Mouse (Mus musculus) liver, adult 2 months (tissue): ENCODE results near the gene Slx4. TPM values are rescaled to one million over a fixed set of nuclear protein-coding genes. Genes with fewer than 3 reads are reported as not detected.
A peak's percentile ranks its signal among the peaks of the same experiment; 100 is the strongest.

Experiments
- DNase-seq: peaks from one replicate; pipeline ENCODE4 v3.0.0-alpha.2; 2011; ENCODE audit warnings: low read depth, low spot score; ENCODE audit errors: extremely low read depth
- H3K27ac ChIP-seq: fragments of 200-500 bp; replicated peaks from 2 replicates; pipeline ENCODE4 v1.5.1; 2012; ENCODE audit warnings: low read depth, mild to moderate bottlenecking, control low read depth, inconsistent platforms, low read length; ENCODE audit not compliant: insufficient read depth
- H3K27me3 ChIP-seq: fragments of 200-500 bp; 2 replicates; pipeline ENCODE4 v1.6.1; 2012; ENCODE audit warnings: mild to moderate bottlenecking, moderate library complexity, low read length, inconsistent platforms; ENCODE audit not compliant: control insufficient read depth, insufficient read depth
- H3K36me3 ChIP-seq: fragments of 200-500 bp; 2 replicates; pipeline ENCODE4 v1.6.1; 2012; ENCODE audit warnings: low read length, inconsistent platforms; ENCODE audit not compliant: control insufficient read depth, insufficient read depth
- H3K4me1 ChIP-seq: fragments of 200-500 bp; 2 replicates; pipeline ENCODE4 v1.6.1; 2011; ENCODE audit warnings: low read length; ENCODE audit not compliant: control insufficient read depth, insufficient read depth
- H3K4me3 ChIP-seq: fragments of 200-500 bp; 2 replicates; pipeline ENCODE4 v1.5.1; 2011; ENCODE audit warnings: low read depth, mild to moderate bottlenecking, control low read depth, low read length, moderate library complexity; ENCODE audit not compliant: insufficient read depth
- H3K79me2 ChIP-seq: fragments of 200-500 bp; 2 replicates; pipeline ENCODE4 v1.6.1; 2012; ENCODE audit warnings: inconsistent platforms, mild to moderate bottlenecking, low read length, moderate library complexity; ENCODE audit not compliant: control insufficient read depth, insufficient read depth
- H3K9ac ChIP-seq: fragments of 200-500 bp; 2 replicates; pipeline ENCODE4 v1.6.1; 2012; ENCODE audit warnings: low read depth, mild to moderate bottlenecking, control low read depth, inconsistent platforms, low read length
- CTCF ChIP-seq: fragments of 200-500 bp; IDR thresholded peaks from 2 replicates; pipeline ENCODE4 v1.5.1; 2011; ENCODE audit warnings: low read depth, low read length, control low read depth
- POLR2A ChIP-seq: fragments of 200-500 bp; IDR thresholded peaks from 2 replicates; pipeline ENCODE4 v1.6.1; 2011; ENCODE audit warnings: low read length, control low read depth; ENCODE audit not compliant: insufficient read depth; ENCODE audit errors: extremely low read depth
- WGBS: fragments of 180-500 bp; shearing (Covaris S2); methylation state at CpG from one replicate; pipeline ENCODE4 v1.1.7; 2018; 5-methylcytosine and 5-hydroxymethylcytosine counted together
- polyA plus RNA-seq: library from polyadenylated mRNA; depleted of rRNA; stranded (reverse); fragments of >200 nt; gene quantifications from 2 replicates; pipeline ENCODE4 v1.2.3, GENCODE M21; 2012; rRNA removed
- total RNA-seq: library from RNA; depleted of rRNA; stranded (reverse); fragments of >200 nt; gene quantifications from 2 replicates; pipeline ENCODE4 v1.2.3, GENCODE M21; 2014; rRNA removed

The Slx4 gene
- total and polyA plus RNA-seq, 2 experiments, result 2.6 to 6.6 TPM

DNA sequence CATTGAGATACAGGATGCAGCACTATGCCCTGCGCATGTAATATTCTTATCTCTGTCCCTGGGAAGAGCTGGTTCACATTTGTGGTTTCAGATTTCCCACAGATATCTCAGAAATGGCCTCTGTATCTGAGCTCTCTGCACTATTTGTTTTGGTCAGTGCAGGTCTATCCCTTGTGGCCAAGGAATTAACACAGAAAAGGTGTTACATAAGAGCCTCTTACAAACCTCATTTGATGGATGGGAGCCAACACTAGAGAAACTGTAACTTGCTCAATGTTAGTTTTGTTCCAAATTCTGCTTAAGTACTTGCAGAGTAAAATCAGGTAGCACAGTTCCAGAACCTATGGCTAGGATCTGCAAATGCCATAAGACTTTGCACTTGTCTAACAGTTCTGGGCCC, 69.5 kb downstream of the Slx4 start:
- no peak overlapping the region for H3K9ac ChIP-seq
- peaks cover 4% of the 10 kb centered on the region; the same call in 1 of the 2 replicates for H3K4me1 ChIP-seq
- H3K36me3 ChIP-seq, result peaks cover 18% of the 10 kb centered on the region; the same call in 1 of the 2 replicates
- DNase-seq, result peak; percentile 98
- H3K27me3 ChIP-seq, result no peaks in the 10 kb centered on the region
- no peak overlapping the region for H3K27ac ChIP-seq
- no peaks in the 10 kb centered on the region for H3K79me2 ChIP-seq
- H3K4me3 ChIP-seq, result no peak overlapping the region
- TF ChIP-seq CTCF, result no peak
- TF ChIP-seq POLR2A, result no peak
- WGBS, result 37% methylated on average over 1 of the region's 1 CpGs

DNA sequence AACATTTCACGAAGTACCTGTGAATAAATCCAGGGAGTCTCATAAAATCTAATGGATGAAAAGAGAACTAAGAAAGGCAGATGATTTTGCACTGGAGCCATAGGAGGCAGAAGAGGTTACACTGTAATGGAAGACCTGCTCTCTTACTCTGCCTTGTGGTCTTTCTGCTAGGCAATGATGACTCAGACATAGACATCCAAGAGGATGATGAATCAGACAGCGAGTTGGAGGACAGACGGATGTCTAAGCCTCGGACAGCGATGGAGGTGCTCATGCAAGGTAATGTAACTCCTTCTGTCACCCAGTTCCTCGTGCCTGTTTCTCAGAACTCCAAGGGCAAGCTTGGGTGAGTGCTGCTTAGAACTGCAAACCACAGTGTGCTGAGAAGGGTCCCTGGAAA, 70.0 kb downstream of the Slx4 start:
- H3K36me3 ChIP-seq, result peaks cover 14% of the 10 kb centered on the region; the same call in 1 of the 2 replicates
- H3K27me3 ChIP-seq, result no peaks in the 10 kb centered on the region
- peaks cover 4% of the 10 kb centered on the region; the same call in 1 of the 2 replicates for H3K4me1 ChIP-seq
- TF ChIP-seq CTCF (no peak), POLR2A (no peak)
- 92% methylated on average over 6 of the region's 6 CpGs for WGBS
- H3K79me2 ChIP-seq, result no peaks in the 10 kb centered on the region
- no peak overlapping the region for H3K9ac ChIP-seq
- no peak overlapping the region for H3K27ac ChIP-seq
- no peak for DNase-seq
- no peak overlapping the region for H3K4me3 ChIP-seq

- H3K4me3 ChIP-seq, result no peak overlapping the region
- 78% methylated on average over 7 of the region's 7 CpGs for WGBS
- TF ChIP-seq CTCF (no peak), POLR2A (no peak)
- no peak overlapping the region for H3K27ac ChIP-seq
- peak; percentile 17 for DNase-seq
- peaks cover 24% of the 10 kb centered on the region for H3K36me3 ChIP-seq
- H3K27me3 ChIP-seq, result no peaks in the 10 kb centered on the region
- peaks cover 4% of the 10 kb centered on the region; the same call in 1 of the 2 replicates for H3K4me1 ChIP-seq
- no peaks in the 10 kb centered on the region for H3K79me2 ChIP-seq
- no peak overlapping the region for H3K9ac ChIP-seq
These were observed 74.4 kb downstream of the Slx4 start for GRCm38 (mm10) chr16:3929151-3929550.

Other genes with a start within 250 kb of the Slx4 start
- not detected in 2 replicates for gene Olfr15, start 172.9 kb downstream of the Slx4 start, total RNA-seq
- gene Olfr15, start 172.9 kb downstream of the Slx4 start, polyA plus RNA-seq, result not detected in 2 replicates
- gene Zfp174, start 156.5 kb downstream of the Slx4 start, total RNA-seq, result 1.3 and 1.5 TPM in 2 replicates
- 0.71 and 0.73 TPM in 2 replicates for gene Zfp174, start 156.5 kb downstream of the Slx4 start, polyA plus RNA-seq
- 32.0 and 43.4 TPM in 2 replicates for gene Naa60, start 131.4 kb downstream of the Slx4 start, total RNA-seq
- 83.0 and 88.5 TPM in 2 replicates for gene Naa60, start 131.4 kb downstream of the Slx4 start, polyA plus RNA-seq
- gene Zfp597, start 119.2 kb downstream of the Slx4 start, total RNA-seq, result 8.5 and 10.1 TPM in 2 replicates
- gene Zfp597, start 119.2 kb downstream of the Slx4 start, polyA plus RNA-seq, result 1.6 and 2.1 TPM in 2 replicates
- gene Gm20695, start 119.1 kb downstream of the Slx4 start, total RNA-seq, result 0.40 and 0.46 TPM in 2 replicates
- 0.13 and 0.19 TPM in 2 replicates for gene Gm20695, start 119.1 kb downstream of the Slx4 start, polyA plus RNA-seq
- 0.40 and 0.46 TPM in 2 replicates for gene 1700037C18Rik, start 95.1 kb downstream of the Slx4 start, total RNA-seq
- 1.4 and 1.5 TPM in 2 replicates for gene 1700037C18Rik, start 95.1 kb downstream of the Slx4 start, polyA plus RNA-seq
- 5.0 and 5.4 TPM in 2 replicates for gene Cluap1, start 95.0 kb downstream of the Slx4 start, total RNA-seq
- gene Cluap1, start 95.0 kb downstream of the Slx4 start, polyA plus RNA-seq, result 2.5 and 2.7 TPM in 2 replicates
- gene Nlrc3, start 27.1 kb downstream of the Slx4 start, total RNA-seq, result 0.18 and 0.20 TPM in 2 replicates
- 0.29 and 0.67 TPM in 2 replicates for gene Nlrc3, start 27.1 kb downstream of the Slx4 start, polyA plus RNA-seq
- gene Dnase1, start 33.2 kb upstream of the Slx4 start, total RNA-seq, result 0.13 TPM in 1 of 2 replicates, not detected in the other
- gene Dnase1, start 33.2 kb upstream of the Slx4 start, polyA plus RNA-seq, result 0.16 and 0.24 TPM in 2 replicates
- gene Trap1, start 74.1 kb upstream of the Slx4 start, total RNA-seq, result 151 and 167 TPM in 2 replicates
- gene Trap1, start 74.1 kb upstream of the Slx4 start, polyA plus RNA-seq, result 161 and 179 TPM in 2 replicates
- gene Crebbp, start 210.2 kb upstream of the Slx4 start, total RNA-seq, result 10.1 and 15.2 TPM in 2 replicates
- 7.0 and 8.4 TPM in 2 replicates for gene Crebbp, start 210.2 kb upstream of the Slx4 start, polyA plus RNA-seq